Mouse (Mus musculus) left cerebral cortex, adult 18-20 months (tissue): ENCODE measurements at regions not wholly inside any gene's neighbourhood (a gene's known extent, or its start where the extent isn't known, plus 50 kb on each side); places are given as distances from the start of the nearest gene placed in this dataset.

Source experiments
- DNase-seq, 2 experiments: peaks; one replicate each; pipeline ENCODE4 v3.0.0; 2021 to 2022; ENCODE audit warnings: low spot score in 2 of 2, mixed read lengths in 1 of 2

DNA sequence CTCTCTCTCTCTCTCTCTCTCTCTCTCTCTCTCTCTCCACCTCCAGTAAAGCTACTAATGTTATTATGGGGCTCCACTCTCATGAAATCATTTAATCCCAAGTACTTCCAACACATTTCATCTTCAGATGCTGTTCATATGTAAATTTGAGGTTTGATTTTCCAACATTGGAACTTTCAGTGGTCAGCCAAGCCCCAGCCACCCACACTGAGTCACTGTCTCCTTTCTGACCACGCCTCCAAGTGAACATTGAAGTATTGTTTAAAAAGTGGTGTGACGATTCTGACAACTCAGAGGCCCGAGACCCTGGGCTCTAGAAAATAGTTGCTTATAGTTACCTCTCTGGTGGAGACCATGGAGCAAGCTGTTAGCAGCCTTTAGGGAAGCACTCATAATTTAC lies 313.3 kb downstream of the Qdpr start:
- DNase-seq = no peak

DNA sequence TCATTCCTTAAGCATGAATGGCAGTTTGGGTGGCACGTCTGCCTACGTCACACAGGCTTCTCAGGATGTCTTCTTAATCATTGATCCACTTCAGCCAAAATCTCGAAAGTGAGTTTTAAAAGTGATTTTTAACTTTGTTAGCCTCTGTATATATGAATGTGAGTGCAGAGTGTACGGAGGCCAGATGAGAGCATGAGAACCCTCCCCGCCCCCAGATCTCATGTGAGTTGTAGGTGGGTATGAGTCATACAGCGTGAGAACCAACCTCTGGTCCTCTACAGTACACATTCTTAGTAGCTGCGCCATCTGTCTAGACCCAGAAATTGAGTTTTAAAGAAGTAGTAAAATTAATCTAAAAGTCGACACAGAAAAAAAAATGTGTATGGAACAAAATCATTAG lies 322.1 kb downstream of the Qdpr start:
- peak; percentile 55 to 59 for DNase-seq

- no peak for DNase-seq
Measured at GRCm38 (mm10) chr5:45121751-45122280, 322.3 kb upstream of the Ldb2 start.

GRCm38 (mm10) chr5:45119757-45120156 lies 320.3 kb upstream of the Ldb2 start:
- DNase-seq = no peak

- DNase-seq = no peak
Measured at GRCm38 (mm10) chr5:45111246-45111645, 311.8 kb upstream of the Ldb2 start.

DNA sequence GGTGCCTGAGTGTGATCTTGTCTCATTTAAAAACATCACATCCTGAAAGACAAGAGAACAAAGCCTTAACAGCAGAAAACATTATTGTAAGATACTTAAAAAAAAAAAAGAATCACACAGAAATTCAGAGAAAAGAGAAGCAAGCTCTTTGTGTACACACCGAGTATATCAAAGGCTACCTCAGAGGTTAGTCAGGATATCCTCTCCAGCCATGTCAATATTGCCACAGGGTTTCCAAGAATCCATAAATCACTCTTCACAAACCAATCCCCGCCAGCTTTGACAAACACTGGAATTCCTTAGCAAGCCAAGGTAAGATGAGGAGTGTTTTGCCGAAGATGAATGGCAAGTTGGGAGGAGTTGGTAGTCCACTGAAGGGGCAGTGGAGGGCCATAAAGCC lies 311.3 kb upstream of the Ldb2 start:
- no peak for DNase-seq

GRCm38 (mm10) chr5:45105236-45105816 lies 305.8 kb upstream of the Ldb2 start:
- no peak for DNase-seq

DNA sequence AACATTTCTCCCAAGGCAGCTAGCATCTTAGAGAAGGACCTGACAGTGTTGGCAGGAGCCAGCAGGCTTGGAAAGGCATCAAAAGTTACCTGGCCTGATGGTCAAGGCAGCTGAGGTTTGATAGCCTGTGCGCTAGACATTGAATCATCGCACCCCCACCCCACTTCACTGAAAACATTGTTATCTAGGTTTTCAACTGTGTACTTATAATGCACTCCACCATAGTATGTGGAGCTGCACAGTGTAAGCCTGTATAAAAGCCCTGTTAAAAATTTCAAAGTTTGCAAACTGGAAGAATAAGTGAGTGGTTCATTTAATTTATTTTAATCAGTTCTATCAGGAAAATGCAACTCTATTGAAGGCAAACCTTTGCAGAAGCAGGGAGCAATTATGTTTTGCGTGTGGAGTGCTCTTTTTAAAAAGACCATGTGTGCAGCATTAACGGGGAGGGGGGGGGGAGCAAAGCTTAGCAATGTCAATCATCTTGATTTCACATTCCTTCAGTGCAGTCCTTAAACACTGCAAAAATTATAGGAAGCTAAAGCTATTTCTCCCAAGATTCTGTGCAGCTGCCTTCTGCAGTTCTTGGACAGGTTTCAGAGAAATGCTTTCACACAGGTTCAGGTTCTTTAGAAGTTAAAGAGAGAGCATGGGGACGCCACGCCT lies 304.4 kb upstream of the Ldb2 start:
- no peak for DNase-seq

DNA sequence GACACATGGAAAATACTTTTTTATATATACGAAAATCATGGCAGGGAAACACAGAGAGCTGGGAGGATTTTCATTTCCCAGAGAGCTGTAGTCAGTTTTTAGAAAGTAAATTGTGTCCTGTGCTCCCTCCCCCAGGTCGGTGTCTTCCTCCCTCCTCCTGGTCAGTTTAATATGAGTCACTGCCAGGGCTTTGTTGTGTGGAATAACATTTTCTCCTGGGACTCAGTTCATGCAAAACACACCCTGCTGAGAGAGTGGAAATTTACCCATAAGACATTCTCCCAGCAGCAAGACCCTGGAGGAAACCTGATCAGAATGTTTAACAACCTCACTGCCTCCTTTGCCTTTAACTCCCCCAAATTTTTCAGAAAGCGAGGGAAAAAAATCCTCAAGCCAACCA lies 303.2 kb upstream of the Ldb2 start:
- DNase-seq = no peak

DNA sequence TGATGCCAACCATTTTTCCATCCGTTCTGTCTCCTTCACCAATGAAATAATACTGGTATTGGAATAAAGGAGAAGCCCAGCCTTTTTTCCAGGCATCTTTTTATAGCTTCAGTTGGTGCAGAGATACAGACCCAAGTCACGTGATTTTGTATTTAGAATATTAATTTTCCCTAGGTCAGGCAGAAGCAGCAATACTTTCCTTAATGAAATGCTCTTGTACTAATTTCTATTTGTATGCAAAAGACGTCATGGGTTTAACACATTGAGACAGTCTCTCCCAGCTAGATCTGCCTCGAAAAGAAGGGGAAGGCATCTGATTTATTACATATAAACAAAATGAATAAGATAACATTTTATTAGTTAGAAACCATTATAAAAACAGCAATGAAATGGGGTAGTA lies 302.3 kb upstream of the Ldb2 start:
- DNase-seq = no peak

GRCm38 (mm10) chr5:45099082-45099481 lies 299.6 kb upstream of the Ldb2 start:
- no peak for DNase-seq

DNA sequence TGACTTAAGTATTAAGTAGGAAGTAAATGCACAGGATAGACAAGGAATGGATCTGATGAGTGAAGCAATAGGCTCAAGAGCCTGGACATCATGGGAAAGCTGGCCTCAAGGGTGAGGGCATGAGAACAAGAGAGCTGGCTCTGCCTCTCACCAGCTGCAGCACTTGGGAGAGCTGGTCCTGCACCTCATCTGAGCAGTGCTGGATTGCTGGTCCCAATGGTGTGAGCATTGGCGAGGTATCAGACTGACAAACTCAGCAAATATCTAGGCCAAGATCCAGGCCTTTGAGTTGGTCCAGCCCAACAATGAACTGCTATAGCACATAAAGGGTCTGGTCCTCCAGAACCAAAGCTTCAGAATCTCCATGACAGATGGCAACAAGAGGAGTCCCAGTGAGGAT lies 298.5 kb upstream of the Ldb2 start:
- no peak for DNase-seq

DNA sequence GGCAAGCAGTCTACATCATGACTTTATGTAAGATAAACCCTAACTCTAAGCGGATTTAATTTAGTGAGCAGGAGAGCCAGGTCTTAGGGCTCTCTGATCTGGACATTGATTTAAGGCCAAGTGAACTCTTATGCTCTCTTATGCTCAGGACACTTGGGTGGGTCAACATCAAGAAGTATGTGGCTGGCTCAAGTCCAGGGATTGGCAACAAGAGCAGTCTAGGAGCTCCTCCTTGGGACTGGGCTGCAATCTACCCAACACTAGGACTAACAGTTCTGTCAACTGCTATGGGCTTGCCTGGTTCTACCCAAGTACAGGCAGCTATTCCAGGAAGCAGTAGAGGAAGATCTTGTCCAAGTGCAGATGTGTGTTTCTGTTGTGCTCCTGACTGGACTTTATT lies 285.3 kb upstream of the Ldb2 start:
- no peak for DNase-seq

GRCm38 (mm10) chr5:45082601-45083000 lies 283.1 kb upstream of the Ldb2 start:
- no peak for DNase-seq

DNA sequence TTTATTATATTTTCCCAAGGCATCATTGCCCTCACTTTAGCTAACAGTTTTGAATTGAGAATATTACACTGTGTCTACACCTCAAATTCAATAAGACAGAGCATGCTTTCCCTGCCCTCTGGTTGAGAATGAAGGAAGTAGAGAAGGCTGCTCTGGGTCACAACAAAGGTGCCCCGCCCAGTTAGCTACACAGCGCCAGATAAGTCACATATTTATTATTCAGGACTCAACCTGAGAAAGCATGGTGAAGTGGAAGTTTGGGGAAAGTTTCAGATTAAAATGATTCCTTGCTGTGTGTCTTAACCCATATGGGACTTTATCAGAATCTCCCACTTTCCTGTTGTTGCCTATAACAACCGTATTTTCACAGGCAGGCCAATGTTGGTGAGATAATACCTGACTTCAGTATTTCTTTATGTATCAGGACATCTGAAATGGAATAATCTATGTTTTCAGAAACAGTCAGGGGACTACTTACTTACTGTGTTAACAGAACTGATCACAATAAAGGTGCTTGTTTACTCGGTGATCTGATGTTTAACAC lies 276.9 kb upstream of the Ldb2 start:
- DNase-seq = no peak

GRCm38 (mm10) chr5:45075195-45075594 lies 275.7 kb upstream of the Ldb2 start:
- no peak for DNase-seq

GRCm38 (mm10) chr5:45072529-45072928 lies 273.0 kb upstream of the Ldb2 start:
- no peak for DNase-seq

GRCm38 (mm10) chr5:45065917-45066699 lies 266.6 kb upstream of the Ldb2 start:
- DNase-seq = no peak

- DNase-seq = peak; percentile 5 to 34
Measured at GRCm38 (mm10) chr5:45062567-45062966, 263.1 kb upstream of the Ldb2 start.

DNA sequence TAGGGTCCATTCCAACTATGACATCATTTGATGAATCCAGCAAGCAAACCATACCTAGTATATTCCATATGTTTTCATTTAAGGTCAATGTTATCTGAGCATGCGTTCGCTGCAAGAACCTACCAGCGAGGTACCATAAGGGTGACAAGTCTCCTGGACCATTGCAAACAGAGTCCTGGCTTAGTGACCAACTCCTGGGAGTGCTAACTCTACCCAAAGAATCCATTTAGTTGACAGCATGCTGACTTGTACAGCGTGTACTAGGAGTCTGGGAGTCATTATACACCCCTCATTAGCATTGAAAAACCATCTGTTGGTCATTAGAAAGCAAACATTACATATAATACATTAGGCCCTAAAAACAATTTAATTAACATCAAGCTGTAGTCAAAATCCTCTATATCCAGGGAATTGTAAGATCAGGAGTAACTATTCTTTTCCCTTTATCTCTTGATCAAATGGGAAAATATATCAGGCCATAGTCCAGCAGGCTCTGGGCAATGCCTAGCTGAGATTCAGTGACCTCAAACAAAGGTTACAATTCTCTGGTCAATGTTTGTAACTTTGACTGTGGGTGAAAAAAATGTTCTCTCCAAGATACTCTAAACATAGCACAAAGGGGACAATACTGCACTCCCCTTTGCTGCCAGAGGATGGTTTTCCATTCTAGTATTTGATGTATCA lies 255.9 kb upstream of the Ldb2 start:
- no peak for DNase-seq

DNA sequence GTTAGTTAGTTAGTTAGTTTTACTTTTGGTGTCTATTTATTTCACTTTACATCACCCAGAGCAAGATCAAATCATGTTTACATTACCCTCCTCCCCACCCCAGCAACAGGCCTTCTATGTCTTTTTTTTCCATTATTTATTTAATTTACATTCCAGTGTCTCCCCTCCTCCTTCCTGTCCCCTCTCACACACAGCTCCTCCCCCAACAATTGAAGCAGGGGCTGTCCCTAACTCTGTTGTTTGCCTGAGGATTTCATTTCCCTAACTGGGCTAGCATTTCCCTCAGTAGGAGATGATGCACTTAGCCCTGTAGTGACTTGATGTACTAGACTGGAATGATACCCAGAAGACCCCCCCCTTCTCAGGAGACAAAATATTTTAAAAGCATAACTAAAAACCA lies 249.9 kb upstream of the Ldb2 start:
- DNase-seq = no peak
